Mouse (Mus musculus): ENCODE data around the gene 9530068E07Rik. TPM values are rescaled to one million over a fixed set of nuclear protein-coding genes. Genes with fewer than 3 reads are reported as not detected.

Gene 9530068E07Rik
- polyA plus RNA-seq, 1 experiment from 2014 or later: 89.2 TPM

DNA sequence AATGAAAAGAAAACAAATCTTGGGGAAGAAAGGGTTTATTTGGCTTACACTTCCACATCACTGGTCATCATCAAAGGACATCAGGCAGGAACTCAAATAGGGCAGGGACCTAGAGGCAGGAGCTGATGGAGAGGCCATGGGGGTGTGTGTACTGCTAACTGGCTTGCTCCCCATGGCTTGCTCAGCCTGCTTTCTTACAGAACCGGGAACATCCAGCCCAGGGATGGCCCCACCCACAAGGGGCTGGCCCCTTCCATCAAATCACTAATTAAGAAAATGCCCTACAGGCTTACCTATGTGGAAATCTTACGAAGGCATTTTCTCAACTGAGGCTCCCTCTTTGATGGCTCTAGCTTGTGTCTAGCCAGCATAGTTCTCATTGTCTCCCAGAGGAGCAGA, 37.6 kb downstream of the 9530068E07Rik start:
- H3K4me2 ChIP-seq (replicated peaks; ENCODE audit: low read depth): no peak overlapping the region
- no peaks in the 10 kb centered on the region for H3K36me3 ChIP-seq (ENCODE audit: control insufficient read depth, insufficient read depth)
- no peak overlapping the region for H3K9ac ChIP-seq (ENCODE audit: low read depth, low read length)
- no peaks in the 10 kb centered on the region for H3K4me1 ChIP-seq (replicated peaks; ENCODE audit: control insufficient read depth, insufficient read depth, low read length)
- H3K27me3 ChIP-seq (replicated peaks; ENCODE audit: control insufficient read depth, insufficient read depth, low read length): no peaks in the 10 kb centered on the region
- 68% methylated on average over 2 of the region's 2 CpGs for WGBS
- no peak overlapping the region for H3K4me3 ChIP-seq (ENCODE audit: low read depth, low read length)
- no peak for TF ChIP-seq CTCF (IDR thresholded peaks at IDR 0.05; ENCODE audit: low read depth)
- no peak overlapping the region for H3K27ac ChIP-seq (ENCODE audit: low read depth, low read length)
- no peaks in the 10 kb centered on the region for H3K9me3 ChIP-seq (ENCODE audit: control insufficient read depth)
- ATAC-seq: no peak

DNA sequence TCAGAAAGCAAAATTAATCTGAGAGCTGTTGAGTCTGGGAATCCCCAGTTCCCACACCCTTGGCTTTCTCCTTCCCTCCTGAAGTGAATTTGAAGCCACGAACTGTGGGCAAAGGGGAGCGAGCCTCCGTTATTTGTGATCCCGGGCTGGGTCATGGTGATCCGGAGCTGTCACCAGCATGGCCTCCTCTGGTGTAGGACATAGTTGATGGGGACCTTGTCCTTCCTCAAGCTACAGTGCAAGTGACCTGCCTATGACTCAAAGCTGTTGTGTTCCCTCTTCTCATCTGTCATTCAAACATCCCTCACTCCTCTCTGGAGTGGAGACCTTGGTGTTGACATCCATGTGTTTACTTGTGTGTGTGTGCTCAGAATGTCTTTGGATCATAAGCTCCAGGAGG, 39.2 kb downstream of the 9530068E07Rik start:
- Histone ChIP-seq H3K36me3 (ENCODE audit: control insufficient read depth, insufficient read depth) (no peaks in the 10 kb centered on the region), H3K9ac (ENCODE audit: low read depth, low read length) (no peak overlapping the region), H3K4me3 (ENCODE audit: low read depth, low read length) (no peak overlapping the region), H3K27me3 (replicated peaks; ENCODE audit: control insufficient read depth, insufficient read depth, low read length) (no peaks in the 10 kb centered on the region), H3K4me2 (replicated peaks; ENCODE audit: low read depth) (no peak overlapping the region), H3K27ac (ENCODE audit: low read depth, low read length) (no peak overlapping the region), H3K9me3 (ENCODE audit: control insufficient read depth) (no peaks in the 10 kb centered on the region), H3K4me1 (replicated peaks; ENCODE audit: control insufficient read depth, insufficient read depth, low read length) (no peaks in the 10 kb centered on the region)
- no peak for TF ChIP-seq CTCF (IDR thresholded peaks at IDR 0.05; ENCODE audit: low read depth)
- no peak for ATAC-seq
- WGBS: 92% methylated on average over 5 of the region's 5 CpGs

DNA sequence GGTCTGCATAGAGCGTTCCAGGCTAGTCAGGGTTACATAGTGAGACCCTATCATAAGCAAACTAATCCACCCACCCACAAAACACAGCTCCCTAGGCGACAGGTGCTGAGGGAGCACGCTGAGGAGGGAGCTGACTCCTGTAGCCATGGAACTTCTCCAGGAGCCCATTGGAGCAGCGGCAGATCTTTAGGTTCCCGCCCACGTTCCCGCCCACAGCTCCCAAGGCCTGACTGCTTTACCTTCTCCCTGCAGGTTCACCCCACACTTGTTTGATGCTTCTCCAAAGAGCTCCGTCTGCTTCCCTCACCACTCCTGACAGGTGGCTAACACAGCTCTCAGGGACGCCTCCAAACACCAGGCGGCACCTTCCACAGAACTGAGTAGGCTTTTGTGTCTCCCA, 40.9 kb downstream of the 9530068E07Rik start:
- H3K36me3 ChIP-seq (ENCODE audit: control insufficient read depth, insufficient read depth): no peaks in the 10 kb centered on the region
- peak overlapping the region; percentile 48 for H3K4me2 ChIP-seq (replicated peaks; ENCODE audit: low read depth)
- no peaks in the 10 kb centered on the region for H3K9me3 ChIP-seq (ENCODE audit: control insufficient read depth)
- H3K27ac ChIP-seq (ENCODE audit: low read depth, low read length): no peak overlapping the region
- H3K4me3 ChIP-seq (ENCODE audit: low read depth, low read length): no peak overlapping the region
- ATAC-seq: 0 out of 2 replicates have a peak, but pooled peaks have one; percentile 4
- H3K4me1 ChIP-seq (replicated peaks; ENCODE audit: control insufficient read depth, insufficient read depth, low read length): no peaks in the 10 kb centered on the region
- no peaks in the 10 kb centered on the region for H3K27me3 ChIP-seq (replicated peaks; ENCODE audit: control insufficient read depth, insufficient read depth, low read length)
- no peak for TF ChIP-seq CTCF (IDR thresholded peaks at IDR 0.05; ENCODE audit: low read depth)
- no peak overlapping the region for H3K9ac ChIP-seq (ENCODE audit: low read depth, low read length)
- 18% methylated on average over 10 of the region's 10 CpGs for WGBS

DNA sequence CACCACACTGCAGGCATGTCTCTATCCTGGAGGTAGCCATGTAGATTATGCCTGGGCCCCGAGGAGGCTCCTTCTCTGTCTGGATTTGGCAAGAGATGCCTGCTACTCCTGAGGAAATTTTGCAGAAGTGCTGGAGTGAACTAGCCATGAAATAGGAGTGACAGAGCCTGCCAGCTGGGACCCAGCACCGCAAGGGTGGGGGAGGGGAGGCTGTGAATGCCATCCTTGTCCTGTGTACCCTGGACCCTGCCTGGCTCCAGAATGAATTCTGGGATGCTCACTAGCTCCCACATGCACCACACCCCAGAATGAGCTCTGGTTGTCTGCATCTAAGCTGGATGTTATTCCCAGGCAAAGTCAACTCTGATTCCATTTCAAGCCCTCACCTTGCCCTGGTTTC, 44.9 kb downstream of the 9530068E07Rik start:
- Histone ChIP-seq H3K27me3 (replicated peaks; ENCODE audit: control insufficient read depth, insufficient read depth, low read length) (no peaks in the 10 kb centered on the region), H3K4me3 (ENCODE audit: low read depth, low read length) (no peak overlapping the region), H3K4me2 (replicated peaks; ENCODE audit: low read depth) (no peak overlapping the region), H3K36me3 (ENCODE audit: control insufficient read depth, insufficient read depth) (no peaks in the 10 kb centered on the region), H3K9me3 (ENCODE audit: control insufficient read depth) (no peaks in the 10 kb centered on the region), H3K4me1 (replicated peaks; ENCODE audit: control insufficient read depth, insufficient read depth, low read length) (no peaks in the 10 kb centered on the region), H3K27ac (ENCODE audit: low read depth, low read length) (no peak overlapping the region), H3K9ac (ENCODE audit: low read depth, low read length) (no peak overlapping the region)
- ATAC-seq: no peak
- WGBS: 78% methylated on average over 2 of the region's 2 CpGs
- TF ChIP-seq CTCF (IDR thresholded peaks at IDR 0.05; ENCODE audit: low read depth): no peak

DNA sequence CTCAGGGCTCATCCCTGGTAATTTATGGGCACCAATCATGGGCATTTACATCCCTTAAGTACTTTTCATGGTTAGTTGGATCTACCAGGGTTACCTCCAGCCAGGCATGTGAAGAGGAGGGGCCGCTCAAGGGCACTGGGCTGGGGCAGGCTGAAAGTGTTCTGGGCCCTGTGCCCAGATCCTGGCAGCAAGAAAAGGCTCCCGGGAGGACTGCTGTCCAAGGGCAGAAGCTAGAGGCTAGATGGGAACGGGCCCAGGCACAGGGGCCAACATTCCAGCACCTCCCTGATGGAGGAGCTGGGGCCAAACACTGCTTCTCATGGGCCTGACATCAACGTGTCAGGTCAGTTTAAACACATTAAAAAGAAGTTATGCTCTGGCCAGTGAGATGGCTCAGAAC, 51.0 kb downstream of the 9530068E07Rik start:
- Histone ChIP-seq H3K4me1 (replicated peaks; ENCODE audit: control insufficient read depth, insufficient read depth, low read length) (no peaks in the 10 kb centered on the region), H3K4me3 (ENCODE audit: low read depth, low read length) (no peak overlapping the region), H3K36me3 (ENCODE audit: control insufficient read depth, insufficient read depth) (no peaks in the 10 kb centered on the region), H3K4me2 (replicated peaks; ENCODE audit: low read depth) (no peak overlapping the region), H3K9me3 (ENCODE audit: control insufficient read depth) (no peaks in the 10 kb centered on the region), H3K27ac (ENCODE audit: low read depth, low read length) (no peak overlapping the region), H3K9ac (ENCODE audit: low read depth, low read length) (no peak overlapping the region), H3K27me3 (replicated peaks; ENCODE audit: control insufficient read depth, insufficient read depth, low read length) (no peaks in the 10 kb centered on the region)
- WGBS: 59% methylated on average over 4 of the region's 4 CpGs
- no peak for TF ChIP-seq CTCF (IDR thresholded peaks at IDR 0.05; ENCODE audit: low read depth)
- no peak for ATAC-seq

- Histone ChIP-seq H3K27ac (ENCODE audit: low read depth, low read length) (no peak overlapping the region), H3K36me3 (ENCODE audit: control insufficient read depth, insufficient read depth) (no peaks in the 10 kb centered on the region), H3K4me2 (replicated peaks; ENCODE audit: low read depth) (no peak overlapping the region), H3K4me1 (replicated peaks; ENCODE audit: control insufficient read depth, insufficient read depth, low read length) (no peaks in the 10 kb centered on the region), H3K9ac (ENCODE audit: low read depth, low read length) (no peak overlapping the region), H3K27me3 (replicated peaks; ENCODE audit: control insufficient read depth, insufficient read depth, low read length) (no peaks in the 10 kb centered on the region), H3K4me3 (ENCODE audit: low read depth, low read length) (no peak overlapping the region), H3K9me3 (ENCODE audit: control insufficient read depth) (no peaks in the 10 kb centered on the region)
- 38% methylated on average over 3 of the region's 3 CpGs for WGBS
- no peak for ATAC-seq
- no peak for TF ChIP-seq CTCF (IDR thresholded peaks at IDR 0.05; ENCODE audit: low read depth)
These were observed 52.8 kb downstream of the 9530068E07Rik start for GRCm38 (mm10) chr11:52449004-52449403.

DNA sequence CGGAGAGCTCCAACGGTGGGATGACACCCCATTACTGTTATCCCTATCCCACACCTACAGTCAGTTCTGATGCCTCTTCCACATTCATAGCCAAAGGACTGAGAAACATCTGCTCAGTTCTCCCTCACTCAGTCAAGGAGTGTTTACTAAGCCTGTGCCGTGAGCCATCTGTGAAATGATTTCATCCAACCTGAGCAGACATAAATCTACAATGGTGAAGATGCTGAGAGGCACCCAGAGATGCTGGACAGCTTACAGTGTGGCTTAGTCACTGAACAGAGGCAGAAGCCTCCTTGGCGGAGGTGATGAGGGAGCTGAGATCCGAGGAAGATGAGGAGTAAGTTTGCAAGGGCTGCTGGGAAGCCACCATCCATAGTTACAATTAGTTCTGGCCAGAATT, 62.1 kb downstream of the 9530068E07Rik start:
- Histone ChIP-seq H3K36me3 (ENCODE audit: control insufficient read depth, insufficient read depth) (no peaks in the 10 kb centered on the region), H3K27me3 (replicated peaks; ENCODE audit: control insufficient read depth, insufficient read depth, low read length) (no peaks in the 10 kb centered on the region), H3K27ac (ENCODE audit: low read depth, low read length) (no peak overlapping the region), H3K4me2 (replicated peaks; ENCODE audit: low read depth) (no peak overlapping the region), H3K9me3 (ENCODE audit: control insufficient read depth) (no peaks in the 10 kb centered on the region), H3K9ac (ENCODE audit: low read depth, low read length) (no peak overlapping the region), H3K4me3 (ENCODE audit: low read depth, low read length) (no peak overlapping the region), H3K4me1 (replicated peaks; ENCODE audit: control insufficient read depth, insufficient read depth, low read length) (no peaks in the 10 kb centered on the region)
- no peak for TF ChIP-seq CTCF (IDR thresholded peaks at IDR 0.05; ENCODE audit: low read depth)
- 85% methylated on average over 5 of the region's 5 CpGs for WGBS
- ATAC-seq: no peak

Other genes starting within 250 kb of the 9530068E07Rik start
- not detected in 2 replicates for gene Olfr1371, start 182.4 kb upstream of the 9530068E07Rik start, polyA plus RNA-seq (2015; fragmentation: Nextera tagmentation; extraction: Ambion mirVana)
- 605 and 624 TPM in 2 replicates for gene Skp1a, start 164.4 kb upstream of the 9530068E07Rik start, polyA plus RNA-seq (2015; fragmentation: Nextera tagmentation; extraction: Ambion mirVana)
- gene Tcf7, start 113.4 kb upstream of the 9530068E07Rik start, polyA plus RNA-seq (2015; fragmentation: Nextera tagmentation; extraction: Ambion mirVana): 3.3 TPM in 2 replicates
- gene Vdac1, start 35.6 kb upstream of the 9530068E07Rik start, polyA plus RNA-seq (2015; fragmentation: Nextera tagmentation; extraction: Ambion mirVana): 175 and 180 TPM in 2 replicates